Mouse (Mus musculus) heart, postnatal 25 days (tissue): ENCODE results near the gene Echdc2. TPM values are rescaled to one million over a fixed set of nuclear protein-coding genes. Genes with fewer than 3 reads are reported as not detected.
"Not testable (repeated sequence)": the region's sequence is repeated elsewhere in the genome, so short reads cannot be mapped to it uniquely, and the experiment has no call there.

Experiments
- DNase-seq: peaks from one replicate; pipeline ENCODE4 v3.0.0; 2022; ENCODE audit warnings: low spot score
- intact Hi-C: fragments of 180-260 bp; cut with DNase I; formaldehyde crosslinking; loops from one replicate; pipeline ENCODE4 v1.15.1; 2025
- total RNA-seq, 2 experiments: library from RNA; stranded (reverse); gene quantifications; 2 replicates each; pipeline ENCODE4 v1.2.3; 2021

Echdc2 gene
- 10 to 100 TPM; 27.3 to 28.3 TPM for total RNA-seq

DNA sequence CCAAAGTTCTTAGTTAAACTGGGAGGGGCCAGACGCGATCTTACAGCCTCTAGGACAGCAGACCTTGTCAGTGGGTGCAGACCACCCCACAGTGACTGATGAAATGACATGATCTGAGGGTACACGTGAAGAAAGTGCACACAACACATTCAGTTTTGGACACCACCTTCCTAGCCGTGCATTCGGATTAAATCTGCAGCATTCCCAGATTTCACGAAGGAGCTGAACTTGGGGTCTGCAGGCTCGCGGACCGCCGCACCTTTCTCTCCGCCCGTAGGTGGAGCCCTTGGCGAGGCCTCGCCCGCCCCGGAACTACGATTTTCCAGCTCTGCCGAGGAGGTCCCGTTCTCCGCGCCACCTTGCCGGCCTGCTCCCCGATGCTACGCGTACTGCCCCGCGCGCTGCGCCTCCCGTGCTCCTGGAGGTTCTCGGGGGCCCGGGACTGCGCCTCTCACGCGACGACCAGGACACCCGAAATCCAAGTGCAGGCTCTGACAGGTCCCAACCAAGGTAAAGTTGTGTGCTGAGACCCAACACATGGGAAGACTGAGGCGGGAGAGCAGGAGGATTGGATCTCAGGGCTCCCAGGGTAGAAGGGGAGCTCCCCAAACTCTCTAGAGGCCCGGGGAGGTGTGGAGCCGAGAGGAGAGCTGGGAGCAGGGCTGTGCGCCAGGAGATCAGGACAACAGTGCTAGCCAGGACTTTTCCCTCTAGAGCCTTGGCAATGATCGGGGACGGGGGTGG lies at the start of gene Echdc2:
Echdc2 (plus strand) TSS at position 286 of the 744 bp plus-strand sequence.
- intact Hi-C loops = loop anchor here (5.0 kb wide), 1 partner anchor 152 kb away; no protein-coding TSS in a partner anchor
- no peak for DNase-seq

DNA sequence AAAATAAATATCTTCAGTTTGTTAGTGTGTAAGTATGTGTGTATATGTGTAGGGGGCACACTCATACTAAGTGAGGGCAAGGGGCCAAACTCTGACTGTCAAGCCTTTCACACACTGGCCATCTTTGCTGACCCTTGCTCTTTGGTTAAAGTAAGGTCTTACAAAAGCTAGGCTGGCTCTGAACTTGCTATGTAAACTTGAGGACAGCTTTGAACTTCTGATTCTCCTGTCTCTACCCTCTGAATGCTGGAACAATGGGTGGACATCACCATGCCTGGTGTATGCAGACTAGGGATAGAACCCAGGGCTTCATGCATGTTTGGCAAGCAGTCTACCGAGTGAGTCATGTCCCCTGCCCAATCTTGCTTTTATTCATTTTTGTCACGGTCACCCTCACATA lies 48.8 kb upstream of the Echdc2 start:
- DNase-seq = no peak

DNA sequence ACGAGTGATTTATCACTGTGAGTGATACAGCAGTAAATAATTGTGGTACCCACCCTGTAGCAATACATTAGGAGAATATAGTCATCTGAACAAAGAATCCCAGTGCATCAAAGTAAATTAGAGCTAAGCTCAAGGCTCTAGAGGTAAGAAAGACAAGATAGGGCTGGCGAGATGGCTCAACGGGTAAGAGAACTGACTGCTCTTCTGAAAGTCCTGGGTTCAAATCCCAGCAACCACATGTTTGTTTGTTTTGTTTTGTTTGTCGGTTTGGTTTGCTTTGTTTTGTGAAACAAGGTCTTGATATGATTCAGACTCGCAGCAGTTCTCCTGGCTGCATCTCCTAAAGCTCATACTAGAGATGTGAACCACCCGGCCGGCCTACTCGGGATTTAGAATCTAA lies 47.7 kb upstream of the Echdc2 start:
- DNase-seq = no peak
- intact Hi-C loops = loop anchor here (10.0 kb wide), 1 partner anchor 163 kb away; no protein-coding TSS in a partner anchor

More for the DNA sequence above, 48.8 kb upstream of the Echdc2 start:
- intact Hi-C loops = loop anchor here (10.0 kb wide), 1 partner anchor 162 kb away; no protein-coding TSS in a partner anchor

DNA sequence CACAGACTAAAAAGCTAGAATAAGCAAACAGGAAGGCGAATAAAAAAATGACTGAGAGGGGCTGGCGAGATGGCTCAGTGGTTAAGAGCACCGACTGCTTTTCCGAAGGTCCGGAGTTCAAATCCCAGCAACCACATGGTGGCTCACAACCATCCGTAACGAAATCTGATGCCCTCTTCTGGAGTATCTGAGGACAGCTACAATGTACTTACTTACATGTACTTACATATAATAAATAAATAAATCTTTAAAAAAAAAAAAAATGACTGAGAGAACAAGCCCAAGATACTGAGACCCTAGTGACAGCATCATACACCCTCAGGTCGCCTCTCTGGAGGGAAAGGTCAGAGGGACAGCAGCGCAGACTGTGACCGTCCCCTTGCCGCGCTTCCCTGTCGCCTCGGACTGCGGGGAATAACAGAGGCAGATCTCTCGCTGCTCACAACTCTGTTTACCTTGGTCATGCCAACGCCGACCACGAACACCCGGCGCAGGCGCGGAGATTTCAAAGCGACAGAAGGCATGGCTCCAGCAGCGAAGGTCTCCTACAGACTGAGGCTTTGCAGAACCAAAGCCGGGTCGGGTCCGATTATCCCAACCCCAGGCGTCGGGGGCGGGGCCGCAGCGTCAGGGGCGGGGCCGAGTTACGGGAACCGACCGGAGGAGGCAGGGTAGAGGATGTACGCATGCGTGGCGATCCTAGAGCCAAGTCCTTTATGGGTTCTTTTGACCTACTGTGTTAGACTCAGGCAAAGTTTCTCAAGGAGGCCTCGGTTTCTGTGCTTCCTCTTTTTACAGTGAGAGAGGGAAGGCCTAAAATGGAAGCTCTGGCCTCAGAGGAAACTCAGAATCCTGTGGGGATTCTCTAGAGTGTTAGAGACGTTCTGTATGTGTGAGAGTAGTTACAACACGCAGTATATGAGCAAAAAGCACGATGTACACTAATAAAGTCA lies 47.0 kb upstream of the Echdc2 start:
- intact Hi-C loops = loop anchor here (2.0 to 10.0 kb wide), 2 partner anchors 47 to 163 kb away; no protein-coding TSS in a partner anchor
- peak; percentile 86 for DNase-seq

DNA sequence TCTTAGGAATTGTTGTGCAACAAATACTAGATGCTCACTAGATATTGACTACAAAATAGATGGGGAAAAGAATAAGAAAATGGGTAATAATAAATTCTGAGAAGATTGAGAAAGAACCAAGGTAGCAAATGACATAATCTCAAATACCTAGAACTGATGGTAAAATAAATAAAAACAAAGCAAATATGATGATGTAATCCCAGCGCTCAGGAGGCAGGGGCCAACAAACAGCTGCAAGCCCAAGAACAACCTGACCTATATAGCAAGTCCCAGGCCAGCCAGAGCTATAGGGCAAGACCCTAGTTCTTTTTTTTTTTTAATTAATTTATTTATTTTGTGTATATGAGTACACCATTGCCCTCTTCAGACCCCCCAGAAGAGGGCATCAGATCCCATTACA lies 41.1 kb upstream of the Echdc2 start:
- DNase-seq = no peak

DNA sequence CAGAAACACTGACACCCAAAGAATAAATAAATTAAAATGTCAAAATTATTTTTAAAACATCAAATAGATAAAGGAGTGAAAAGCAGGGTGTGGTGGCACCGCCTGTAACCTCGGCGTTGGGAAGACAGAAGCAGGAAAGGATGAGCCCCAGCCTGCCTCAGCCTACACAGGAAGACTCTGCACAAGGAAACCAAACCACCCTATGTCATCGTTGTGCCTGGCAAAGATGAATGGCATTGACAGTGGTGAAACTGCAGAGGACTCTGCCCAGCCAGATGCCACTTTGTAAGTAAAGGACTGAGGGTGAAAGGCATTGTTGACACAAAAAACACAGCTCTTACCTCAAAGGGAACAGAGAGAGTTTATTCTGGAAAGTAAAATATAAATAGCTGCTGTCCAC lies 39.0 kb upstream of the Echdc2 start:
- intact Hi-C loops = no loop called here

More for the DNA sequence above, 41.1 kb upstream of the Echdc2 start:
- intact Hi-C loops = no loop called here

DNA sequence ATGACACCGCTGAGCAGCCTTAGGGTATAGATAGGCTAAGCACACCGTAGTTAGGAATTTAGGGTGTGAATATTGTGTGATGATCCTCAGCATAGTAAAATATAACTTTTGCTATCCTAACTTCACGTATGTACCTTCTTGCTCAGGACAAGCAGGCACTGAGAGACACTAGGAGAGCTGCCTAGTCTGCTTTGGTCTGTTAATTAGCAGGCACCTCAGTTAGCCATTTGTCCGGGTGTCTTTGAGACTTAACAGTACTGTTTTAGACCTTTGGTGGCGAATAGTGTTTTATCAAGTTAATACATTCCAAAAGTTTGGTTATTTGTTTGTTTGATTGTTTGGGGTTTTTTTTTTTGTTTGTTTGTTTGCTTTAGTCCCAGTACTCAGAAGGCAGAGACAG lies 37.7 kb upstream of the Echdc2 start:
- DNase-seq = no peak

More for the DNA sequence above, 39.0 kb upstream of the Echdc2 start:
- no peak for DNase-seq

DNA sequence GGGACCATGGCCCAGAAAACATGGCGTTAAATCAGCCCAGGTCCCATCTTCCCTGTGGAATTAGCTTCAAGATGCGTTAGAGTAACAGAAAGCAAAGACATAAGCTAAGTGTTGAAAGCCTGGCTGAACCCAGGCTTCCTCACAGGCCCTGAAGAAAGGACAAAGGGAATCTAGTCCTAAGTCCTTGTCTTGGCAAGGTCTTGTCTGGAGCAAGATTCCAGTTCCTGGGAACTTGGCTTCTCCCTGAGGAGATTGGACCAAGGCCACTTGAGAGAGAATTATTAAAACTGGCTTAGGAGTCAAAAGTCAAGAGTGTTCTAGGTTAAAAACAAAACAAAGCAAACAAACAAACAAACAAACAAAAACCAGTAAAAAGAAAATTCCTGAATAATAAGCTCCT lies 36.9 kb upstream of the Echdc2 start:
- intact Hi-C loops = no loop called here
- no peak for DNase-seq

More for the DNA sequence above, 37.7 kb upstream of the Echdc2 start:
- intact Hi-C loops = no loop called here

DNA sequence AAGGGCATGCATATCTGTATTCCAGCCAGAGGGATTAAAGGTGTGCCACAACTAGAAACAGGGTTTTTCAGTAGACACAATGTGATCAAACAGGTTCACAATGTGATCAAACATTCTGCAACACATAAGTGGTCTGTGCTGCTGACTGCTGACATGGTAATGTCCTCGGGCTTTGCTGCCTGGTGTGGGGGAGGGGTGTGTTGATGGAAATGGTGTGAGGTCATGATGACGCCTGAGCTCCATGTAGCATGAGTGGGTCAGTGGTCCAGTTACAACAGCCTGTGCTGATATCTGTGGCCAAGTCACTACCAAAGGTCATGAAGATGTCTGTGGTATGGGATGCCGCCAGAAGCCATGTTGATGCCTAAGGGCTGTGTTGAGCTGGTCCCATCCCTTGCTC lies 34.8 kb upstream of the Echdc2 start:
- DNase-seq = no peak
- intact Hi-C loops = no loop called here

DNA sequence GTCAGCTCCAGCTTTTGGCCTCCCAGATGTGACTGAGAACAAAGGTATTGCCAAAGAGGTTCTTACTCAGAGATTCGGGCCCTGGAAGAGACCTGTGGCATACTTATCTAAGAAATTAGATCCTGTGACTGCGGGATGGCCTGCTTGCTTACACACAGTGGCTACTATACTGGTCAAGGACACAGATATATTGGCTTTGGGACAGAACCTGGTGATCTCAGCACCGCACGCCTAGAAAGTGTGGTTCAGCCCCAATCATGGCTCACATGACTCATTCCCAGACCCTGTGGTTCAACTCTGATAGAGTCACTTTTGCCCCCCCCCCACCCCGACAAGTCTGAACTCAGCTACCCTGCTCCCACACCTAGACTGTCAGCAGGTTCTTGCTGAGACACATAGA lies 28.3 kb upstream of the Echdc2 start:
- intact Hi-C loops = no loop called here
- no peak for DNase-seq

DNA sequence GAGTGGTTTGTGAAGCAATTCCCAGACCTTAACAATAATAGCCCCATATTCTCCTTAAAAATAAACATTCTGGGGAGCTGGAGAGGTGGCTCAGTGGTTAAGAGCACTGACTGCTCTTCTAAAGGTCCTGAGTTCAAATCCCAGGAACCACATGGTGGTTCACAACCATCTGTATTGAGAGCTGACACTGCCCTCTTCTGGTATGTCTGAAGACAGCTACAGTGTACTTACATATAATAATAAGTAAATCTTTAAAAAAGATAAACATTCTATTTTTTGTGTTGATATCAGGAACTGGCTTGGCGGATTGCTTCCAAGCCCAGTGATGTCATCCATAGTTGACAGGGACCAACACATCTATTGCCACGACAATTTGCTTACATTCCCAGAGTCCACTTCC lies 22.1 kb upstream of the Echdc2 start:
- intact Hi-C loops, DNase-seq: not testable (repeated sequence)

DNA sequence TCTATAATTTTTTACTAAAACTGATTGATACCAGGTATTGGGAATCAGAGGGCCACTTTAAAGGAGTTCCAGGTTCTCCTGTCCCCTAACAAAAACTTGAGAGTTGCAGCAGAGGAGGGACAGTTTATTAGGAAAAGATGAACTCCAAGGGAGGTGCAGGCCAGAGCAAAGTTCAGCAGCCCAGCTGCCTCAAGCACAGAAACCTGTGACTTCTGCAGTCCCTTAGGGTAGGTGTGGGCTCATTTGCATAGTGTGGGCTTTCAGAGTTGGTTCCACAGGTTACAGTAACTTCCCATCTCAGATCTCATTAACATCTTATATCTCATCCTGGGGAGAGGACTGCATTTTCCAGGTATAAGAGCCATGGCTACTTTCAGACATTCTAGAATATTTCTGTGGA lies 21.5 kb upstream of the Echdc2 start:
- intact Hi-C loops = no loop called here

DNA sequence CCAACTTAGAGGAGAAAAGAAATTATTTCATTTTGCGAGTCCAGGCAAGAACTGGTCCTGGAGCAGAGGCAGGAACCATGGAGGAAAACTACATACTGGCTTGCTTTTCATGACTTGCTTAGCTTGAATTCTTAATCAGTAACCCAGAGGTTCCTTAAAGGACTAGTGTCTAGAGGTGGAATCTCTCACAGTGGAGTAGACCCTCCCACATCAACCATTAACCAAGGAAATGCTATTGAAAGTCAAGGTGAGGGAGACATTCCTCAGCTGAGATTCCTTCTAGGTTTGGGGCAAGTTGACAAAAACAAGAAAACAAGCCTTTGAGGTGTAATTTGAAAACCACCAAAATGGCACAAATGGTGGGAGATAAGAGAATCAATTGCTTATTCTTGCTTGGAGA lies 20.4 kb upstream of the Echdc2 start, which contains the start of gene Scp2:
Scp2 (minus strand) TSS at position 119 of the 400 bp plus-strand sequence.
- no peak for DNase-seq
- intact Hi-C loops = no loop called here

More for the DNA sequence above, 21.5 kb upstream of the Echdc2 start:
- no peak for DNase-seq

DNA sequence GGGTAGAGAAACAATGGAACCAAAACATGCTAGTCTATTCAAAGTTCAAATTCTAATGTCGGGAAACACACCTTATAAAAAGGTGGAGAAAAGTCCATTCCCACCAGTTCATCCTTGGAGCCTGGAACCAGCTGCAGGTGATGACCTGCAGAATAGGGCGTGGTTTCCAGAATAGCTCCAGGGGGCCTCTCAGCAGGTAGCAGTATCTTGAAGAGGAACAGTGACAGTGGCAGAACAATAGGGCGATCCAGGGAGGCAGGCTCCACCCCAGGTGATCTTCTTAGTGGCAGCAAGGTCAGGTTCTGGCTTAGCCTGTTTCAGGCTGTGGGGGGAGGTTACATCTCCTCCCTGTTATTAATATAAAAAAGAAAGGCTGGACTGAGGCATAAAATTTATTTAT lies 19.7 kb upstream of the Echdc2 start:
- DNase-seq, intact Hi-C loops: not testable (repeated sequence)

DNA sequence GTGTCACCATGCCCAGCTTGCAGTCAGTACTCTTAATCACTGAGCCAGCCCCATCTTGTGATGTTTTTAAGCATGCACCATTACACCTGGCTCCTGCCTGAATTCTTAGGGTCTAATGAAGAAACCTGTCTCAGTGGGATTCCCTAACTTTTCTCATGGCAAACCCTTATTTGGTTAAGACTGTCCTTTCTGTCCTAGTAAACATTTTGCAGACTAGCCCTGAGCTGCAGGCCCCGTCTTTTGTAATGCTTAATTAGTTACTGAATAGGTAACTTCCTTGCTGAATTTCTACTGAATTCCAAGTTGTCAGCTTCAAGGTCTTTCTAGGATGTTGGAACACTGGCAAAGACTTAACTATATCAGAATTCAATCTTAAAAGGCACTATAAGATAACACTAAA lies 10.1 kb upstream of the Echdc2 start:
- intact Hi-C loops = not testable (repeated sequence)

DNA sequence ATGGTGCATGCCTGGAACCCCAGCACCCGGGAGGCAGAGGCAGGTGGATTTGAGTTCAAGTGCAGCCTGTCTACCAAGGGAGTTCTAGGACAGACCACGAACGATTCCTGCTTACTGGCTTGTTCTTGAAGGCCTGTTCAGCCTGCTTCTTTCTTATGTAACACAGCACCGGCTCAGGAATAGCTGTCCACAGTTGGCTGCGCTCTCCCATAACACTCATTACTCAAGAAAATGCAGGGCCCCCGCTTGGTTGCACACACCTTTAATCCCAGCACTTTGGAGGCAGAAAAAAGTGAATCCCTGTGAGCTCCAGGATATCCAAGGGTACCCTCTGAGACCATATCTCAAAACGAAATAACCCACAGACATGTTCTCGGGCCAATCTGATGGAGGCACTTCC lies 3.3 kb upstream of the Echdc2 start:
- DNase-seq = no peak
- intact Hi-C loops = no loop called here

More for the DNA sequence above, 10.1 kb upstream of the Echdc2 start:
- not testable (repeated sequence) for DNase-seq

DNA sequence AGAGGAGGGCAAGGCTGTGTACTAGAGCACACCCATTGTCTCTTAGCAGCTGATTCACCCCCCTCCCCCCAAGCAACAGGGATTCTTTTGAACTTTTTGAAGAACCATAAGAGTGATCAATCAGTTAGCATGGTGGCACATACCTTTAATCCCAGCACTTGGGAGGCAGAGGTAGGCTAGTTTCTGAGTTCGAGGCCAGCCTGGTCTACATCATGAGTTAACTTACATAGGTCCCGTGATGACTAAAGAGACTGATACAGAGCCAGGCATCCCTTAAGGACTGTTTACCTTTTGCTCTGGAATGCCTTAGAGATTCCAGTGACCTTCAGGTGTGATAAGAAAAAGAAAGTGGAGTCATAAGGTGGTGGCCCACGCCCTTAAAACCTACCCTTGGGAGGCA lies 1.9 kb upstream of the Echdc2 start:
- DNase-seq = no peak
- intact Hi-C loops = no loop called here

DNA sequence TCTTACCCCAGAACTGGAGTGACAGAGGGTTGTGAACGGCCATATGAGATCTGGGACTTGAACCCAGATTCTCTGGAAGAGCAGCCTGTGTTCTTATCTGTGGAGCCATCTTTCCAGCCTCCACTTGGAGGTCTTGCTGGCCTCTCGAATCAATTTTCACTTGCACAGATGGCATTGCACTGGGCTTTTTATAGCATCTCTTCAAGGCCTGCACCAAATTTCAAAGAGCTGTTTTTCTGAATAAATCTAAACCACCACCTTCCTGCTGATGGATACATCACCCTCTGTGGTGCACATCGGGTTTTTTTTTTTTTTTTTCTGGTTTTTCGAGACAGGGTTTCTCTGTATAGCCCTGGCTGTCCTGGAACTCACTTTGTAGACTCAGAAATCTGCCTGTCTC lies 1.6 kb downstream of the Echdc2 start:
- intact Hi-C loops = loop anchor here (5.0 kb wide), 1 partner anchor 150 kb away; no protein-coding TSS in a partner anchor

DNA sequence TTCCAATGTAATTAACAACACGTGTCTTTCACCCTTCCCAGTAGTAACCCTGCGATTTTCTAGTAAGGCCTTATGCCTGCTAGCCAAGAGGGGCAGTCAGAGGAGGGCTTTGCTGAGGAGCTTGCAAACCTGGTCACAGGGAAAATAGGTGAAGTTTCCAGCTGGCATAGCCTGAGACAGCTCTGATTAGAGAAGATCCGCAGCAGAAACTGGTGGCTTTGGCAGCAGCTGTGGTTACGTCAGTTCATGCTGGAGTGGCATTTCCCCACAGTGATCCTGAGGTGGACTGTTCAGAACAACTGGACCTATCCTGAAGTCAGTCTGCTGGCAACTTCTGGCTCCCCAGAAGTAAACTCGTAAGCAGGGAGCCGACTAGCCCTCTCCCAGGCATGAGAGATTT lies 2.8 kb downstream of the Echdc2 start:
- intact Hi-C loops = loop anchor here (5.0 kb wide), 1 partner anchor 149 kb away; no protein-coding TSS in a partner anchor
- DNase-seq = no peak

More for the DNA sequence above, 1.6 kb downstream of the Echdc2 start:
- no peak for DNase-seq

DNA sequence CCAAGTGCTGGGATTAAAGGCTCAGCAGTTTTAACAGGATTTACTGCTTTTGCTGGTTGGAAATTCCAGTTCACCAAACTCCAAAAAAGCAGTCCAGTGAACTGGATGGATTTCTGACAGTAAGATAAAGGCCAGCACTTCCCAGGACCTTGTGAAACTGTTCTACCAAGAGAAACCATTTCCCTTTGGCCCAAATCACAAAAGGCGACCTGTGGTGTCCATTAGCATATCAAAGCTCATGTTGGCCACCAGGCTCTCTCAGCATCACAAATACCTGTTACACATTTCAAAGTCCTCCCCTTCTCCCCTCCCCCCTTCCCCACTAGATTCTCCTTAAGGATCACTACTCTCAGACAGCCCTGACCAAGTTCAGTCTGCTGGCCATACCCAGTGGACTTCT lies 17.0 kb downstream of the Echdc2 start:
- intact Hi-C loops = no loop called here
- DNase-seq = no peak
